Mouse (Mus musculus): ENCODE measurements around the gene Sec14l2.

- TF ChIP-seq POLR2A (IDR thresholded peaks at IDR 0.05; ENCODE audit: insufficient read length, low read depth) (no peak), USF1 (IDR thresholded peaks at IDR 0.05; ENCODE audit: low read depth) (no peak), E2F4 (IDR thresholded peaks at IDR 0.05; ENCODE audit: insufficient read depth) (no peak), POLR2AphosphoS2 (IDR thresholded peaks at IDR 0.05; ENCODE audit: insufficient read length, low read depth) (no peak), MYOG (IDR thresholded peaks at IDR 0.05; ENCODE audit: control insufficient read depth in 1 of 3, insufficient read depth in 1 of 3, insufficient read length in 2 of 3, low read depth in 2 of 3) (no peak)
Measured at GRCm38 (mm10) chr11:4112861-4113260, 10.4 kb downstream of the Sec14l2 start.

All from myocyte (in vitro differentiated cells).